In genomic region chr14:55913406-55913805, GRCm38 (mm10) we compare ENCODE assay signal across 32 mouse cellular contexts. TPM values are rescaled to one million over a fixed set of nuclear protein-coding genes. Genes with fewer than 3 reads are reported as not detected.
DNase-seq lines count a peak whose midpoint lies in the region; ATAC-seq and TF ChIP-seq lines count a peak whose summit lies in the region.
"Had no signal": no experiment of that assay in that cellular context is flagged by ENCODE, and none has a peak within 500 bp of the region (broad histone marks: within the 10 kb centered on the region; RNA-seq: fewer than 3 reads in every experiment).

No protein-coding gene starts in this region.

- H3K27me3 ChIP-seq in liver, embryonic 11.5 days (replicated peaks; ENCODE audit: control insufficient read depth, insufficient read depth, low read length): no peaks in the 10 kb centered on the region
- H3K27me3 ChIP-seq: embryonic facial prominence, embryonic 15.5 days; heart, embryonic 13.5 days; neural tube, embryonic 15.5 days had no signal

- no peaks in the 10 kb centered on the region for H3K36me3 ChIP-seq in liver, embryonic 11.5 days (ENCODE audit: control insufficient read depth, insufficient read depth, low read length)
- H3K36me3 ChIP-seq: embryonic facial prominence, embryonic 15.5 days; heart, embryonic 13.5 days; hindbrain, embryonic 13.5 days; limb, embryonic 10.5 days; midbrain, embryonic 10.5 days; neural tube, embryonic 15.5 days had no signal

- intact Hi-C loops in gastrocnemius, adult 2 months (cut with DNase I): no loop called here

- DNase-seq in 416B (ENCODE audit: low read depth): peak; percentile 96
- peak; percentile 45 for DNase-seq in CD4-positive, CD25-positive, alpha-beta regulatory T cell, adult 2 months (ENCODE audit: low read depth, low spot score)
- peak; percentile 49 for DNase-seq in T-cell, adult 2 months (ENCODE audit: low spot score)
- DNase-seq in liver, embryonic 11.5 days (ENCODE audit: low spot score): no peak
- DNase-seq in gastrocnemius, adult 2 months: no peak
- no peak for DNase-seq in heart, adult 8-10 months (ENCODE audit: low spot score)
- DNase-seq: cerebellum, adult 18-20 months; cerebellum, postnatal 14 days; gastrocnemius, postnatal 10 days; kidney, adult 2 months; liver; lung, postnatal 4 days had no signal

- TF ChIP-seq CTCF in gastrocnemius, adult 2 months (IDR thresholded peaks at IDR 0.05): no peak

- H3K4me2 ChIP-seq in liver, embryonic 11.5 days: no peak overlapping the region
- H3K4me2 ChIP-seq: embryonic facial prominence, embryonic 15.5 days; heart, embryonic 13.5 days; hindbrain, embryonic 13.5 days; neural tube, embryonic 15.5 days had no signal

- H3K9me3 ChIP-seq in liver, embryonic 11.5 days (ENCODE audit: control insufficient read depth, low read length): no peaks in the 10 kb centered on the region
- H3K9me3 ChIP-seq: embryonic facial prominence, embryonic 15.5 days; heart, embryonic 13.5 days; hindbrain, embryonic 13.5 days; limb, embryonic 10.5 days; neural tube, embryonic 15.5 days had no signal

- H3K4me3 ChIP-seq in liver, embryonic 11.5 days (ENCODE audit: low read depth, low read length): no peak overlapping the region
- H3K4me3 ChIP-seq in gastrocnemius, adult 2 months: no peak overlapping the region
- H3K4me3 ChIP-seq: embryonic facial prominence, embryonic 15.5 days; heart, embryonic 13.5 days; hindbrain, embryonic 13.5 days; limb, embryonic 10.5 days; midbrain, embryonic 10.5 days; myocyte; neural tube, embryonic 15.5 days had no signal

- H3K9ac ChIP-seq in liver, embryonic 11.5 days (ENCODE audit: low read depth, low read length): no peak overlapping the region
- H3K9ac ChIP-seq: embryonic facial prominence, embryonic 15.5 days; heart, embryonic 13.5 days; hindbrain, embryonic 13.5 days; neural tube, embryonic 15.5 days had no signal

- no peak overlapping the region for H3K27ac ChIP-seq in liver, embryonic 11.5 days (ENCODE audit: low read depth, low read length)
- H3K27ac ChIP-seq in gastrocnemius, adult 2 months: no peak overlapping the region
- H3K27ac ChIP-seq: embryonic facial prominence, embryonic 15.5 days; heart, embryonic 13.5 days; hindbrain, embryonic 13.5 days; kidney, postnatal 0 days; limb, embryonic 10.5 days; midbrain, embryonic 10.5 days; neural tube, embryonic 15.5 days; stomach, postnatal 0 days had no signal

- H3K4me1 ChIP-seq in liver, embryonic 11.5 days (replicated peaks; ENCODE audit: control insufficient read depth, insufficient read depth, low read length): no peaks in the 10 kb centered on the region
- H3K4me1 ChIP-seq: heart, embryonic 13.5 days; hindbrain, embryonic 13.5 days; midbrain, embryonic 10.5 days; neural tube, embryonic 15.5 days had no signal

- WGBS in liver, embryonic 11.5 days: 31% methylated on average over 4 of the region's 4 CpGs

- ATAC-seq in inflammation-experienced regulatory T-cells, adult 6 months: peak; percentile 93
- no peak for ATAC-seq in liver, embryonic 11.5 days (replicated peaks; ENCODE audit: low FRiP score)
- ATAC-seq: forebrain, embryonic 14.5 days; midbrain, embryonic 16.5 days had no signal

RNA-seq across cellular contexts. Expression of gene Sdr39u1, which starts 13.3 kb away (rescaled TPM):
- 100 to 1,000 TPM in 1 of 3 experiments, 10 to 100 TPM in 2; 76.4 to 107 (median 93.3) TPM for polyA plus RNA-seq in inflammation-experienced regulatory T-cells, adult 6 months (2017; shearing (Covaris generic))
- polyA plus RNA-seq in liver, embryonic 11.5 days (2014; fragmentation: Nextera tagmentation; extraction: Ambion mirVana): 24.3 and 30.5 TPM in 2 replicates
- 100 to 1,000 TPM; 113 to 127 TPM for total RNA-seq in gastrocnemius, adult 2 months (2021)
- 100 to 1,000 TPM; 120 to 148 (median 130) TPM for total RNA-seq in heart, adult 8-10 months (2022)

RNA-seq across cellular contexts. Expression of gene Khnyn, which starts 28.7 kb away (rescaled TPM):
- 10 to 100 TPM; 10.5 to 13.1 (median 12.8) TPM for polyA plus RNA-seq in inflammation-experienced regulatory T-cells, adult 6 months (2017; shearing (Covaris generic))
- polyA plus RNA-seq in liver, embryonic 11.5 days (2014; fragmentation: Nextera tagmentation; extraction: Ambion mirVana): 12.6 and 14.6 TPM in 2 replicates
- total RNA-seq in gastrocnemius, adult 2 months (2021): 1 to 10 TPM; 6.4 to 8.1 TPM
- 10 to 100 TPM in 2 of 4 experiments, 1 to 10 TPM in 2; 8.1 to 11.7 (median 10.3) TPM for total RNA-seq in heart, adult 8-10 months (2022)

RNA-seq across cellular contexts. Expression of gene Cbln3, which starts 29.2 kb away (rescaled TPM):
- polyA plus RNA-seq in inflammation-experienced regulatory T-cells, adult 6 months (2017; shearing (Covaris generic)): under 1 TPM in 1 of 3 experiments, not detected in 2; 0.11 TPM
- 0.47 and 0.60 TPM in 2 replicates for polyA plus RNA-seq in liver, embryonic 11.5 days (2014; fragmentation: Nextera tagmentation; extraction: Ambion mirVana)
- total RNA-seq in gastrocnemius, adult 2 months (2021): not detected
- under 1 TPM in 1 of 4 experiments, not detected in 3; 0.06 TPM for total RNA-seq in heart, adult 8-10 months (2022)
- total RNA-seq: adrenal gland, adult 18-20 months; granulocyte monocyte progenitor cell, adult 5-6 weeks had no signal

RNA-seq across cellular contexts. Expression of gene Cma1, which starts 31.1 kb away (rescaled TPM):
- polyA plus RNA-seq in inflammation-experienced regulatory T-cells, adult 6 months (2017; shearing (Covaris generic)): not detected
- not detected in 2 replicates for polyA plus RNA-seq in liver, embryonic 11.5 days (2014; fragmentation: Nextera tagmentation; extraction: Ambion mirVana)
- 1 to 10 TPM in 1 of 2 experiments, under 1 TPM in 1; 0.99 to 3.2 TPM for total RNA-seq in gastrocnemius, adult 2 months (2021)
- 1 to 10 TPM in 2 of 4 experiments, under 1 TPM in 2; 0.57 to 1.2 (median 0.99) TPM for total RNA-seq in heart, adult 8-10 months (2022)
- total RNA-seq: layer of hippocampus, adult 18-20 months had no signal
- polyA plus RNA-seq: hindbrain, embryonic 13.5 days; limb, embryonic 10.5 days; midbrain, embryonic 10.5 days had no signal

RNA-seq across cellular contexts. Expression of gene Cma2, which starts 37.4 kb away (rescaled TPM):
- polyA plus RNA-seq in inflammation-experienced regulatory T-cells, adult 6 months (2017; shearing (Covaris generic)): not detected
- polyA plus RNA-seq in liver, embryonic 11.5 days (2014; fragmentation: Nextera tagmentation; extraction: Ambion mirVana): not detected in 2 replicates
- under 1 TPM in 1 of 2 experiments, not detected in 1; 0.28 TPM for total RNA-seq in gastrocnemius, adult 2 months (2021)
- not detected for total RNA-seq in heart, adult 8-10 months (2022)
- total RNA-seq: granulocyte monocyte progenitor cell, adult 5-6 weeks; heart, postnatal 25 days; layer of hippocampus, adult 18-20 months; layer of hippocampus, postnatal 14 days had no signal
- polyA plus RNA-seq: forebrain, embryonic 14.5 days; heart, embryonic 13.5 days; hindbrain, embryonic 13.5 days; intestine, embryonic 14.5 days; kidney, adult 2 months; kidney, postnatal 0 days; limb, embryonic 10.5 days; liver, embryonic 16.5 days; lung, embryonic 16.5 days; midbrain, embryonic 10.5 days; midbrain, embryonic 16.5 days; neural tube, embryonic 15.5 days; stomach, postnatal 0 days had no signal

Comparison
In these comparisons a context has a peak if more than half of its experiments do, and no peak if none do; other contexts are left out.
1. DNase-seq: peak in 416B (single experiment), CD4-positive, CD25-positive, alpha-beta regulatory T cell, adult 2 months (single experiment) and T-cell, adult 2 months (single experiment); none in liver, embryonic 11.5 days (single experiment), gastrocnemius, adult 2 months (single experiment) and heart, adult 8-10 months (single experiment).